Mouse (Mus musculus) embryonic facial prominence, embryonic 13.5 days (tissue): ENCODE data around the gene Cd93. TPM values are rescaled to one million over a fixed set of nuclear protein-coding genes. Genes with fewer than 3 reads are reported as not detected.

Experiments used
- ATAC-seq: fragments of 200-750 bp; cut with Nextera tagmentation; 2 replicates; pipeline ENCODE4 v1.8.0; 2017; ENCODE audit warnings: low read depth; ENCODE audit not compliant: insufficient number of reproducible peaks, insufficient read depth, low FRiP score, low TSS enrichment
- H3K27ac ChIP-seq: fragments of 300-500 bp; sonication (generic); 2 replicates; pipeline ENCODE4 v1.5.1; 2015; ENCODE audit warnings: moderate library complexity, mild to moderate bottlenecking, inconsistent platforms
- H3K27me3 ChIP-seq: fragments of 300-500 bp; sonication (generic); 2 replicates; pipeline ENCODE4 v1.6.1; 2015; ENCODE audit warnings: mild to moderate bottlenecking, inconsistent platforms
- H3K36me3 ChIP-seq: fragments of 300-500 bp; sonication (generic); 2 replicates; pipeline ENCODE4 v1.6.1; 2015; ENCODE audit warnings: mild to moderate bottlenecking, inconsistent platforms
- H3K4me1 ChIP-seq: fragments of 300-500 bp; sonication (generic); 2 replicates; pipeline ENCODE4 v1.6.1; 2015; ENCODE audit warnings: inconsistent platforms
- H3K4me2 ChIP-seq: fragments of 300-500 bp; sonication (generic); 2 replicates; pipeline ENCODE4 v1.6.1; 2015; ENCODE audit warnings: moderate library complexity, mild to moderate bottlenecking, inconsistent platforms
- H3K4me3 ChIP-seq: fragments of 300-500 bp; sonication (generic); 2 replicates; pipeline ENCODE4 v1.5.1; 2015; ENCODE audit warnings: mild to moderate bottlenecking, inconsistent platforms
- H3K9ac ChIP-seq: fragments of 300-500 bp; sonication (generic); 2 replicates; pipeline ENCODE4 v1.6.1; 2015; ENCODE audit warnings: mild to moderate bottlenecking, inconsistent platforms
- H3K9me3 ChIP-seq: fragments of 300-500 bp; sonication (generic); 2 replicates; pipeline ENCODE4 v1.6.1; 2016; ENCODE audit warnings: inconsistent platforms
- WGBS: fragments of 180-500 bp; shearing (Covaris S2); methylation state at CpG from one replicate; pipeline ENCODE4 v1.1.7; 2015; ENCODE audit warnings: mixed read lengths; 5-methylcytosine and 5-hydroxymethylcytosine counted together
- polyA plus RNA-seq: library from polyadenylated mRNA; unstranded; fragments of >200 nt; fragmentation: Nextera tagmentation; extraction: Ambion mirVana; gene quantifications from 2 replicates; pipeline ENCODE4 v1.2.1, GENCODE M21; 2015

Cd93 gene
- polyA plus RNA-seq, 1 experiment from 2014 or later, result 8.0 TPM

DNA sequence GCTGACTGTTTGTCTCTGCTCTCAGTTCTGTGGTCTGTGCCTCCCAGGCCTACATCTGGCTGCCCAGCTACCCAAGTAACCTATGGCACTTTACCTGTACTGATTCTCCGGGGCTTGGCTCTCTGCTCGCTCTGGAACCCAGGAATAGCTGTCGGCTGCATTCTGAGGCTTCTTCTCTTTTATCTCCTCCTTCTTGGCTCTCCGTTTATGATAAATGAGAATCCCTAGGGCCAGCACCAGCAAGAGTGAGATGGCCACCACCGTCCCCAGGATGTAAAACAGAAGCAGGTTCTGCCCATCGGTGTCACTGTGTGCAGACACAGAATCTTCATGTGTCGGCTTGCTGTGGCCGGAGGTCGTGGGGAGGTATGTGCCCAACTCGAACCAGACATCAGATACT is 1.9 kb downstream of the Cd93 start:
- Histone ChIP-seq H3K27ac (no peak overlapping the region), H3K9me3 (no peaks in the 10 kb centered on the region), H3K4me2 (no peak overlapping the region; the same call in 1 of the 2 replicates), H3K9ac (no peak overlapping the region), H3K4me1 (no peaks in the 10 kb centered on the region), H3K36me3 (no peaks in the 10 kb centered on the region), H3K27me3 (no peaks in the 10 kb centered on the region; the same call in 1 of the 2 replicates), H3K4me3 (peak overlapping the region; percentile 17)
- ATAC-seq, result no peak
- WGBS, result 81% methylated on average over 10 of the region's 10 CpGs

DNA sequence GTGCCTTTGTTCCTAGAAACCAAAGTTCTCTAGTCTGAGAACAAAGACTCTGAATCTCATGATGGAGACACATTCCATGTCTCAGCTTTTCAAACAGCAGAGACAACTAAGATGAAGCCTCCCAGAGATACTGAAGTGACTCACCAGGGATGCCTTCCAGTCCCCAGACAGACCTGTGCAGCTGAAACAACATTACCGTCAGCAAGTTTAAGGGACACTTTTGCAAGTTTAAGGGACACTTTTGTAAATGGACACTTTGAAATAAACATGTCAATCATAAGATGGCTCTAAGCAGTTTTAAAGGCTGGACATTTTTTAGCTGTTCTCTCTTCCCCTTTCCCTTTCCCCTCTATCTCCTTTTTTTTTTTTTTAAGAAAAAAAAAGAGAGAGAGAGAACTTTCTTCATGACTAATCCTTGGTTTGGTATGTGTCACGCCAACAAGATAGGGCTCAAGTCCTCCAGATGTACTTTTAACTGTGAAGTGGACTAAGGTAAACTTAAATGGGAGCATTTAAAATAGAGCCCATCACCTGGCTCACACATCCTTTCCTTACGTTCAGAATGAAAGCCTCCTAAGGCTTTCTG is 3.6 kb downstream of the Cd93 start:
- Histone ChIP-seq H3K27ac (no peak overlapping the region), H3K9ac (no peak overlapping the region), H3K27me3 (no peaks in the 10 kb centered on the region; the same call in 1 of the 2 replicates), H3K4me2 (no peak overlapping the region), H3K4me1 (no peaks in the 10 kb centered on the region), H3K4me3 (no peak overlapping the region), H3K9me3 (no peaks in the 10 kb centered on the region), H3K36me3 (no peaks in the 10 kb centered on the region)
- ATAC-seq, result no peak
- 51% methylated on average over 3 of the region's 3 CpGs for WGBS

- Histone ChIP-seq H3K27ac (no peak overlapping the region), H3K9me3 (no peaks in the 10 kb centered on the region), H3K4me3 (no peak overlapping the region), H3K27me3 (no peaks in the 10 kb centered on the region), H3K36me3 (no peaks in the 10 kb centered on the region), H3K4me2 (no peak overlapping the region), H3K9ac (no peak overlapping the region), H3K4me1 (no peaks in the 10 kb centered on the region)
- 53% methylated on average over 3 of the region's 3 CpGs for WGBS
- no peak for ATAC-seq
Measured at GRCm38 (mm10) chr2:148436285-148436684, 7.1 kb downstream of the Cd93 start.

- no peaks in the 10 kb centered on the region for H3K27me3 ChIP-seq
- no peak overlapping the region for H3K9ac ChIP-seq
- no peak for ATAC-seq
- no peak overlapping the region for H3K4me3 ChIP-seq
- H3K36me3 ChIP-seq, result no peaks in the 10 kb centered on the region
- no peak overlapping the region for H3K4me2 ChIP-seq
- H3K9me3 ChIP-seq, result no peaks in the 10 kb centered on the region
- H3K4me1 ChIP-seq, result no peaks in the 10 kb centered on the region
- 76% methylated on average over 2 of the region's 2 CpGs for WGBS
- H3K27ac ChIP-seq, result no peak overlapping the region
Measured at GRCm38 (mm10) chr2:148432346-148432745, 11.0 kb downstream of the Cd93 start.

- Histone ChIP-seq H3K9me3 (no peaks in the 10 kb centered on the region), H3K9ac (no peak overlapping the region), H3K4me1 (no peaks in the 10 kb centered on the region), H3K4me2 (no peak overlapping the region), H3K36me3 (no peaks in the 10 kb centered on the region), H3K4me3 (no peak overlapping the region), H3K27me3 (no peaks in the 10 kb centered on the region), H3K27ac (no peak overlapping the region)
- ATAC-seq, result no peak
- 40% methylated on average over 4 of the region's 4 CpGs for WGBS
Measured at GRCm38 (mm10) chr2:148430941-148431340, 12.4 kb downstream of the Cd93 start.

DNA sequence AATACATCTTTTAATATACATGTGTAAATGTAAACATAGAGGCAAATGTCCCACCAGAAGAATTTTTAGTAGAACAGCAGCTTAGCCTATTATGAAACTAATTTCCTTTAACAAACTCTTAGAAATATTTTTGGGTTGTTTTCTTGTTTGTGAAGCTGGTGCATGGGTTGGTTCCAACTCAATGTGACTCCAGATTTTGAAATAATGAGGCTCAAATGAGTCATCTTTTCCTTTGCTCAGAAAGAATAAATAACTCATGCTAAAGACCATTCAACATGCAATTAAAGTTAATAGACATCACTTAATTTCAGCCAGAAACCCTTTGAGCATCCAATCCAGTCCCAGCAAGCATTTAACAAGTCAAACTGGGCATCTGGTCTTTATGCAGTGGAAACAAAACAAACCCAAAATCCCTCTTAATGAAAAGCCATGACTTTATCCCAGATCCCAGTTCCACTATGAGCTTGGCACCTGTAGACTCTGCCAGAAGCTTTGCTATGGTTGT is 14.3 kb downstream of the Cd93 start:
- Histone ChIP-seq H3K4me1 (no peaks in the 10 kb centered on the region), H3K27ac (no peak overlapping the region), H3K36me3 (no peaks in the 10 kb centered on the region), H3K9ac (no peak overlapping the region), H3K9me3 (no peaks in the 10 kb centered on the region), H3K27me3 (no peaks in the 10 kb centered on the region), H3K4me3 (no peak overlapping the region), H3K4me2 (no peak overlapping the region)
- ATAC-seq, result no peak

- Histone ChIP-seq H3K36me3 (no peaks in the 10 kb centered on the region), H3K4me1 (no peaks in the 10 kb centered on the region), H3K9me3 (no peaks in the 10 kb centered on the region), H3K27ac (no peak overlapping the region), H3K4me2 (no peak overlapping the region), H3K4me3 (no peak overlapping the region), H3K27me3 (no peaks in the 10 kb centered on the region), H3K9ac (no peak overlapping the region)
- ATAC-seq, result no peak
- 79% methylated on average over 3 of the region's 3 CpGs for WGBS
Measured at GRCm38 (mm10) chr2:148428523-148428922, 14.8 kb downstream of the Cd93 start.

DNA sequence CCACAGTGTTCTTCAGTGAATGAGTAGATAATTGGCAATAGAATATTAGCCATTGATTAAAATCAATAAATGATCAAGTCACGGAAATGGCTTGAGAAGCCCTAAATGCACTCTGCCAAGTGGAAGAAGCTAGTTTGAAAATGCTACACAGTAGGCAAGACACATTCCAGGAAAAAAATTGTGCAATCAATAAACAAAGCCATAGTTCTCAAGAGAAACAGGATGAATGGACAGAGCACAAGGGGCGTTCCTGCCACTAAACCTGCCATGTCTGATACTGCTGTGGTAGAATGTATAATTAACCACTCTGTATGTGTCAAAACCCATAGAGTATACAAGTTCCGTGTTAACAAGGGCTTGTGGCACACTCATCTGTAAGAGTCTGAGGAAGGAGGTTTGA is 15.8 kb downstream of the Cd93 start:
- 87% methylated on average over 3 of the region's 3 CpGs for WGBS
- Histone ChIP-seq H3K27ac (no peak overlapping the region), H3K4me2 (no peak overlapping the region), H3K27me3 (no peaks in the 10 kb centered on the region), H3K4me1 (no peaks in the 10 kb centered on the region), H3K4me3 (no peak overlapping the region), H3K36me3 (no peaks in the 10 kb centered on the region), H3K9ac (no peak overlapping the region), H3K9me3 (no peaks in the 10 kb centered on the region)
- no peak for ATAC-seq

- no peaks in the 10 kb centered on the region; the same call in 1 of the 2 replicates for H3K4me1 ChIP-seq
- no peak overlapping the region for H3K27ac ChIP-seq
- H3K36me3 ChIP-seq, result no peaks in the 10 kb centered on the region
- no peak overlapping the region for H3K9ac ChIP-seq
- no peaks in the 10 kb centered on the region for H3K9me3 ChIP-seq
- no peaks in the 10 kb centered on the region for H3K27me3 ChIP-seq
- no peak for ATAC-seq
- 65% methylated on average over 5 of the region's 5 CpGs for WGBS
- H3K4me3 ChIP-seq, result no peak overlapping the region
- H3K4me2 ChIP-seq, result no peak overlapping the region
Measured at GRCm38 (mm10) chr2:148425709-148426382, 17.5 kb downstream of the Cd93 start.

- no peaks in the 10 kb centered on the region; the same call in 1 of the 2 replicates for H3K4me1 ChIP-seq
- H3K27me3 ChIP-seq, result no peaks in the 10 kb centered on the region
- H3K36me3 ChIP-seq, result no peaks in the 10 kb centered on the region
- H3K4me2 ChIP-seq, result no peak overlapping the region
- H3K9me3 ChIP-seq, result no peaks in the 10 kb centered on the region
- WGBS, result 29% methylated on average over 1 of the region's 1 CpGs
- no peak overlapping the region for H3K27ac ChIP-seq
- no peak for ATAC-seq
- no peak overlapping the region for H3K4me3 ChIP-seq
- no peak overlapping the region for H3K9ac ChIP-seq
Measured at GRCm38 (mm10) chr2:148421706-148422105, 21.7 kb downstream of the Cd93 start.

DNA sequence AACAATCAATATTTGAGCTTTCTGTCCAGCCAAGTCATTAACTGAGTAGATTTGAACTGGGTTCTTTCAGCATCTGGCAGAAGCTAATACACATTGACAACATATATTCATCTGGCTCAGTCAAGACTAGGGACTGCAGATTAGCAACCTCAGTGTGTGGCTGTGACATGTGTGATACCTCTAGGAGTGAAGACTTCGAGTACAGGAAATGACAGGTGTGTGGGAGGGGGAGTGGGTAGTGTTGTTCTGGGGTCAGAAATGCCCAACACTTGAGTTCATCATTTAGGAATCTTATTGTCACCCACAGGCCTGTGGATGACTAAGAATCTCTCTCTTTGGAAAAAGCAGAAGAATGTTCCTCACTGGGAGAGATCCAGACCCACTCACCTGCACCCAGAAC is 22.3 kb downstream of the Cd93 start:
- no peak overlapping the region for H3K27ac ChIP-seq
- H3K27me3 ChIP-seq, result no peaks in the 10 kb centered on the region
- H3K4me3 ChIP-seq, result no peak overlapping the region
- no peaks in the 10 kb centered on the region for H3K9me3 ChIP-seq
- no peak overlapping the region for H3K9ac ChIP-seq
- WGBS, result 56% methylated on average over 1 of the region's 1 CpGs
- ATAC-seq, result no peak
- no peak overlapping the region for H3K4me2 ChIP-seq
- H3K4me1 ChIP-seq, result no peaks in the 10 kb centered on the region; the same call in 1 of the 2 replicates
- H3K36me3 ChIP-seq, result no peaks in the 10 kb centered on the region

DNA sequence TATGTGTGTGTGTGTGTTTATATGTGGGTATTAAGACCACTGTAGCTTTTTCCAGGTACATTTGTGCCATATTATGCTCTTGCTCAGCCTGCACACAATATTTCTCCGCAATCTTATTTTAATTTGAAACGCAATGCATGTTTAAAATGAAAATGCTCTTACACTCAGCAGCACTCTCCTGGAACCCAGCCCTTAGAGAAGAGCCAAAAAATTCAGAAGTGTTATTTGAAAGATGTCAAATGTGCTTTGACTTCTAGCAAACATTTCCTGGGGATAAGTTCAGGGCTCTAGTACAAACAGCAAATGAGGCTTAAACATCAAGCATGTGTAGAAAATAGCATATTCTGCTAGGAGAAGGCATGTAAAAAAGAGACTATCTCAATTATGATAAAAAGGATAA is 23.6 kb downstream of the Cd93 start:
- WGBS, result 85% methylated on average over 2 of the region's 2 CpGs
- Histone ChIP-seq H3K4me2 (no peak overlapping the region), H3K9ac (no peak overlapping the region), H3K27me3 (no peaks in the 10 kb centered on the region), H3K4me3 (no peak overlapping the region), H3K36me3 (no peaks in the 10 kb centered on the region), H3K9me3 (no peaks in the 10 kb centered on the region), H3K4me1 (no peaks in the 10 kb centered on the region; the same call in 1 of the 2 replicates), H3K27ac (no peak overlapping the region)
- no peak for ATAC-seq
